Mouse (Mus musculus): Measurements from ENCODE around the gene Uap1l1. TPM values are rescaled to one million over a fixed set of nuclear protein-coding genes. Genes with fewer than 3 reads are reported as not detected.

Gene Uap1l1
- polyA plus RNA-seq, 1 experiment, result 1.7 TPM

DNA sequence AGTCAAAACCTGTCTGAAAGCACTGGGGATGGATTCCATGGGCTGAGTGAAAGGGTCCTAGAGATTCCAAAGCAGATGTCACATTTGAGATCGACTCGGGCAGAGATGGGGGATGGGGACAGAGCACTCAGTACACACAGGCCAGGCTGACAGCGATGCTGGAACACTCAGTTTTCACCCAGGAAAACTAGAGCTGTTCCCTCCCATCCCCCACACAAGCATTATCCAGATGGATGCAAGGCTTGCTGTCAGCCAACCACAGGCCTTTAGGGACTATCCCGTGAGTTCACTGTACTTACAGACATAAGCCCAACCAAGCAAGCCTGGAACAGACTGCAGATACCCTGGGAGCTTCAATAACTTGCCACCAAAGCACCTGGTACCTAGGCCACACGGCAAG lies 25.8 kb upstream of the Uap1l1 start:
- Histone ChIP-seq H3K4me3 (ENCODE audit: control insufficient read depth, low read depth, low read length) (no peak overlapping the region), H3K27me3 (ENCODE audit: control insufficient read depth, insufficient read depth, low read length) (no peaks in the 10 kb centered on the region), H3K36me3 (ENCODE audit: control insufficient read depth, insufficient read depth, low read length) (no peaks in the 10 kb centered on the region), H3K27ac (ENCODE audit: control insufficient read depth, insufficient read depth, low read depth, low read length) (no peak overlapping the region), H3K4me1 (ENCODE audit: control insufficient read depth, insufficient read depth, low read length) (peaks cover 8% of the 10 kb centered on the region)
- TF ChIP-seq POLR2A (IDR thresholded peaks at IDR 0.05; ENCODE audit: control insufficient read depth, low read depth, low read length) (no peak), CTCF (IDR thresholded peaks at IDR 0.05; ENCODE audit: control insufficient read depth, insufficient read depth, insufficient replicate concordance, low read depth, low read length) (no peak)

DNA sequence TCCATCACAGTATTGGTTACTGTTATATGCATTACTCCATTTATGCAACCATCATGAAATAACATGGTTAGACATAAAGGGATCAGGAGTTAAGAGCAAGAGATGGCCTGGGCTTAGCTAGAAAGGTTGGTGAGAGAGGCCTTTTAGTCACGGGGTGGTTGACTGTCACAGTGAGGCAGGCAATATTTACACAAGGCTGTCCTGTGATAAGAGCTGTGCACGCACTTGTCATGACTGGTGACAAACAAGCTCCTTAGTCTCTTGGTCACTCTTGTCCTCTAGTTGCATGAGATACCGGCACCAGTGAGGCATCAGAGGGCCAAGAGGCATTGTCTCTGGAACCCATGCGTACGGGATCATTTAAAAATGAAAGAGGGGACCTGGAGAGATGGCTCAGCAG lies 19.0 kb upstream of the Uap1l1 start:
- Histone ChIP-seq H3K4me1 (ENCODE audit: control insufficient read depth, insufficient read depth, low read length) (no peaks in the 10 kb centered on the region; the same call in none of the 2 replicates), H3K27ac (ENCODE audit: control insufficient read depth, insufficient read depth, low read depth, low read length) (no peak overlapping the region), H3K4me3 (ENCODE audit: control insufficient read depth, low read depth, low read length) (no peak overlapping the region), H3K36me3 (ENCODE audit: control insufficient read depth, insufficient read depth, low read length) (no peaks in the 10 kb centered on the region), H3K27me3 (ENCODE audit: control insufficient read depth, insufficient read depth, low read length) (no peaks in the 10 kb centered on the region)
- TF ChIP-seq POLR2A (IDR thresholded peaks at IDR 0.05; ENCODE audit: control insufficient read depth, low read depth, low read length), result no peak
- TF ChIP-seq CTCF (IDR thresholded peaks at IDR 0.05; ENCODE audit: control insufficient read depth, insufficient read depth, insufficient replicate concordance, low read depth, low read length), result no peak

DNA sequence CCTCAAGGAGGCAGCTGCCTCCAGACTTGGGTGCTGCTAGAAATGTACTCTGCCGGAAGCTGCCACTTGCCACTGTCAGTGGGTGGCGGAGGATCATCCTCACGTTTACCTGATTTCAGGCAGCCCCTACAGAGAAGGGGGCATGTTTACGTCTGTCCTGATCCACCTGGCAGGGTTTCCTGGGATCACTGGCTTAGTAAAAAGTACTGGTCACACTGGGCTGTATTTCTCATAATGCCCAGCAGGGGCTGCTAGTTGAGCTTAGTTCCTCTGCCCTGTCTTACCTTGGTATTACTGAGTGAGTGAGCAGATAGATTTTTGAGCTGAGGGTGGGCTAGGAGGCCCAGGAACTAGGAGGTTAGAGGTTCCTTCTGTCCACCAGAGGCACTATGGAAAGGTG lies 11.1 kb upstream of the Uap1l1 start:
- peaks cover 15% of the 10 kb centered on the region for H3K4me1 ChIP-seq (ENCODE audit: control insufficient read depth, insufficient read depth, low read length)
- no peaks in the 10 kb centered on the region for H3K36me3 ChIP-seq (ENCODE audit: control insufficient read depth, insufficient read depth, low read length)
- TF ChIP-seq POLR2A (IDR thresholded peaks at IDR 0.05; ENCODE audit: control insufficient read depth, low read depth, low read length) (no peak), CTCF (IDR thresholded peaks at IDR 0.05; ENCODE audit: control insufficient read depth, insufficient read depth, insufficient replicate concordance, low read depth, low read length) (peak; percentile 33; the same call in 1 of the 2 replicates)
- H3K27me3 ChIP-seq (ENCODE audit: control insufficient read depth, insufficient read depth, low read length), result no peaks in the 10 kb centered on the region
- H3K27ac ChIP-seq (ENCODE audit: control insufficient read depth, insufficient read depth, low read depth, low read length), result no peak overlapping the region
- H3K4me3 ChIP-seq (ENCODE audit: control insufficient read depth, low read depth, low read length), result no peak overlapping the region

DNA sequence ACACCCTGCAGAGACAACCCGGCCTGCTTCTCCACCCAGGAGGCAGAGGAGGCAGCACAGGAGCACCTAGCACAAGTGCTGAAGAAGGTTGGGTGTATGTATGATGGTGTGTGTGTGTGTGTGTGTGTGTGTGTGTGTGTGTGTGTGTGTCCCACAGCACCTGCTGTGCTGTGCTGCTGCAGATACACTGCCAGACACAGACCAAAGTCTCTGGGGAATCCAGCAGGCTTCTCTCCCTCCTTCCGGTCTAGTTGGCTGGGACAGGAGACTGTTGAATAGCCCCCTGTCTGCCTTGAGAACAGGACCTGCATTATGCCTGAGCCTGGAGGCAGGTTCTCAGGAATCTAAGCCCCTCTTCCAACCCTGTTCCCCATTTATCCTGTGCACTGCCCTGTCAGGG lies 7.9 kb upstream of the Uap1l1 start:
- Histone ChIP-seq H3K4me1 (ENCODE audit: control insufficient read depth, insufficient read depth, low read length) (peaks cover 17% of the 10 kb centered on the region), H3K27me3 (ENCODE audit: control insufficient read depth, insufficient read depth, low read length) (no peaks in the 10 kb centered on the region), H3K27ac (ENCODE audit: control insufficient read depth, insufficient read depth, low read depth, low read length) (no peak overlapping the region), H3K36me3 (ENCODE audit: control insufficient read depth, insufficient read depth, low read length) (no peaks in the 10 kb centered on the region), H3K4me3 (ENCODE audit: control insufficient read depth, low read depth, low read length) (no peak overlapping the region)
- no peak for TF ChIP-seq POLR2A (IDR thresholded peaks at IDR 0.05; ENCODE audit: control insufficient read depth, low read depth, low read length)
- no peak for TF ChIP-seq CTCF (IDR thresholded peaks at IDR 0.05; ENCODE audit: control insufficient read depth, insufficient read depth, insufficient replicate concordance, low read depth, low read length)

DNA sequence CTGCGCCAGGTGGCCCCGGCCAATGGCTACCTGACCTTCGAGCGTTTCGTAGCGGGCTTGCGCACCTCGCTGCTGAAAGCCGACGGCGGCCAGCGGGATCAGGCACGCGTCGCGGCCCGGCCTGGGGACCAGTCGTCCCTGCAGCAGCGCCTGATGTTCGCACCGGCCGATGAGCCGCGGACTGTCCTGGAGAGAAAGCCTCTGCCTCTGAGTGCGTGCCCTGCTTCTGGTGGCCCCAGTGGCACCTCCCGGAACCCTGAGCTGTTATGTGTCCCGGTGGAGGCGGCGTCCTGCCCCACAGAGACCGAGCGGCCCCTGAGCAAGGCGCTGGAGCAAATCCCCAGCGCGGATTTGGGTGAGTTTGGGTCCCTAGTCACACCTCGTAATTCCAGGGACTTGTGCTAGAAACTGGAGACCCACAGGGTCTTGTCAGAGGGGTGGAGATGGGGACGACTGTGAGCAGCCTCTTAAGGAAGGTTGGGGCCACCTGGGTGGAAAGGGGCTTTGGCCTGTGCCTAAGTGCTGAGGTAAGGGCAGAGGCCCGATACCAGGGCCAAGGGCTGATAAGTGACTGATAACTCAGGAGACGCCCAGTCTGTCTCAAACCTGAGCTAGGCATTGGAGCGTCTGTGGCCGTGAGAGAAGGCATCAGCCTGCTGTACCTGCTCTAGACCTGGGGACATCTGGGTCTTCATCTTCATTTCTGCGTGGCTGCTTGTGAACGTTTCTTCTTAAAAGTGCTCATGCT lies 7.3 kb upstream of the Uap1l1 start:
- H3K36me3 ChIP-seq (ENCODE audit: control insufficient read depth, insufficient read depth, low read length), result no peaks in the 10 kb centered on the region
- no peak overlapping the region for H3K27ac ChIP-seq (ENCODE audit: control insufficient read depth, insufficient read depth, low read depth, low read length)
- TF ChIP-seq CTCF (IDR thresholded peaks at IDR 0.05; ENCODE audit: control insufficient read depth, insufficient read depth, insufficient replicate concordance, low read depth, low read length) (no peak), POLR2A (IDR thresholded peaks at IDR 0.05; ENCODE audit: control insufficient read depth, low read depth, low read length) (no peak)
- peak overlapping the region; percentile 68 for H3K4me3 ChIP-seq (ENCODE audit: control insufficient read depth, low read depth, low read length)
- peaks cover 17% of the 10 kb centered on the region for H3K4me1 ChIP-seq (ENCODE audit: control insufficient read depth, insufficient read depth, low read length)
- H3K27me3 ChIP-seq (ENCODE audit: control insufficient read depth, insufficient read depth, low read length), result no peaks in the 10 kb centered on the region

DNA sequence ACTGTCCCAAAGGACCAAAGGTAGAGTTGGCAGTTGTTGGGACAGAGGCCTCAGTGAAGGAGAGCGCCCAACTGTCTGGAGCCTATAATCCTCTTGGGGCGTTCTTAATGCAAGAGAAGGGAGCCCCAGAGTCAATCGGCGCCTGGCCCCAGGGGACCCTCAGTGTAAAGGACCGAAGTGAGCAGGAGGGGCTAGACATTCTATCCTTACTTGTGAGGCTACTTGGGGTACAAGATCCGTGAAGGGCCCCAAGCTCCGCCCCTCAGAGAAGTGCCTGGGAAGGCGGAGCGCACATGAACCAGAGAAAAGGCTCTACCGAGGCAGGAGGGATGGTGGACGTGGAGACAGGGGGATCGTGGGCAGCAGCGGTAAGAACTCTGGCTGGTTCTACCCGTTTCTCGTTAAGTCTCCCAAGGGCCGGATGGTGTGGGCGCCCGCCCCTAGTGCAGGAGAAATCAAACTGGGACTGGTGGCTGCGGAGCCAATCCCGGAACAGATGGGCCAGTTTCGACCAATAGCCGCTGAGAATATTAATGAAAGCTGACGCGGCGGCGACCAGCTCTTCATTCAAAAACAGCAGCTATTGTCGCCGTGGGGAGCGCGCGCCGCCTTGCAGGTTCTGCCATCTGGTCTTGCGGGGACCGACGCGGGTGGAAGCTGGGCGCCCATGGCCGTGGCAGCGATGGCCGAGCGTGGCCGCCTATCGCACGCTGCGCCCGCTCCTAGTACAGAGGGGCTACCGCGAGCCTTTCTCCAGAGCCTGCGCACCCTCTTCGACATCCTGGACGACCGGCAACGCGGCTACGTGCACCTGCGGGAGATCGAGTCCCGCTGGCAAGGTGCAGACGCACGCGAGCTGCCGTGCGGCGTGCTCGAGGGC lies 6.5 kb upstream of the Uap1l1 start, which contains the start of gene Sapcd2:
Gene Sapcd2 (plus strand): TSS at position 558 of the 880 bp plus-strand sequence.
- Histone ChIP-seq H3K36me3 (ENCODE audit: control insufficient read depth, insufficient read depth, low read length) (no peaks in the 10 kb centered on the region), H3K27me3 (ENCODE audit: control insufficient read depth, insufficient read depth, low read length) (no peaks in the 10 kb centered on the region), H3K27ac (ENCODE audit: control insufficient read depth, insufficient read depth, low read depth, low read length) (0 out of 2 replicates have a peak within 1 kb of the TSS, but pooled peaks have one; percentile 4), H3K4me3 (ENCODE audit: control insufficient read depth, low read depth, low read length) (peak within 1 kb of the TSS; percentile 68), H3K4me1 (ENCODE audit: control insufficient read depth, insufficient read depth, low read length) (peaks cover 17% of the 10 kb centered on the region)
- no peak for TF ChIP-seq CTCF (IDR thresholded peaks at IDR 0.05; ENCODE audit: control insufficient read depth, insufficient read depth, insufficient replicate concordance, low read depth, low read length)
- no peak for TF ChIP-seq POLR2A (IDR thresholded peaks at IDR 0.05; ENCODE audit: control insufficient read depth, low read depth, low read length)

DNA sequence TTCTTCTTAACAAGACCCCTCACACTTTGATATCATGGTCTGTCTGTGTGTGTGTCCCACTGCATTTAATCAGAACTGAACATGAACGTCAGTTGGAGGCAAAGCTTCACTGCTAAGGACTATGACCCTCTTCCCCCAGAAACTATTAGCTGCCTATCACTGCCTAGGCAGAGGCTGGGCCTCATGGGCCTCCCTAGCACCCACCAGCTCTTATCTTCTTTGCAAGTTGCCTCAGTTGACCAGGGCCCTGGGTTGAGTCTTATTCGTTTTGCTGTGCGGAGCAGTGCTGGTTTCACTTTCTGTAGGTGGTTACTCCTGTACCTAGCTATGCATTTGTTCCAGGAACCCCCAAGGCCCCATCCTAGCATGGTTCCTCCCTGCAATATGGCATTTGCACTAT lies 4.5 kb upstream of the Uap1l1 start:
- H3K4me3 ChIP-seq (ENCODE audit: control insufficient read depth, low read depth, low read length), result no peak overlapping the region
- H3K36me3 ChIP-seq (ENCODE audit: control insufficient read depth, insufficient read depth, low read length), result no peaks in the 10 kb centered on the region
- no peak for TF ChIP-seq POLR2A (IDR thresholded peaks at IDR 0.05; ENCODE audit: control insufficient read depth, low read depth, low read length)
- TF ChIP-seq CTCF (IDR thresholded peaks at IDR 0.05; ENCODE audit: control insufficient read depth, insufficient read depth, insufficient replicate concordance, low read depth, low read length), result no peak
- H3K27ac ChIP-seq (ENCODE audit: control insufficient read depth, insufficient read depth, low read depth, low read length), result no peak overlapping the region
- no peaks in the 10 kb centered on the region for H3K27me3 ChIP-seq (ENCODE audit: control insufficient read depth, insufficient read depth, low read length)
- H3K4me1 ChIP-seq (ENCODE audit: control insufficient read depth, insufficient read depth, low read length), result peaks cover 17% of the 10 kb centered on the region

All from testis, adult 2 months (tissue).